Mouse (Mus musculus) layer of hippocampus, adult 11-12 months (tissue): ENCODE data around the gene Sh3bp5l.
"Not testable (repeated sequence)": the region's sequence is repeated elsewhere in the genome, so short reads cannot be mapped to it uniquely, and the experiment has no call there.

Experiments used
- DNase-seq: peaks from one replicate; pipeline ENCODE4 v3.0.0; 2022; ENCODE audit warnings: low spot score

Sh3bp5l gene

DNA sequence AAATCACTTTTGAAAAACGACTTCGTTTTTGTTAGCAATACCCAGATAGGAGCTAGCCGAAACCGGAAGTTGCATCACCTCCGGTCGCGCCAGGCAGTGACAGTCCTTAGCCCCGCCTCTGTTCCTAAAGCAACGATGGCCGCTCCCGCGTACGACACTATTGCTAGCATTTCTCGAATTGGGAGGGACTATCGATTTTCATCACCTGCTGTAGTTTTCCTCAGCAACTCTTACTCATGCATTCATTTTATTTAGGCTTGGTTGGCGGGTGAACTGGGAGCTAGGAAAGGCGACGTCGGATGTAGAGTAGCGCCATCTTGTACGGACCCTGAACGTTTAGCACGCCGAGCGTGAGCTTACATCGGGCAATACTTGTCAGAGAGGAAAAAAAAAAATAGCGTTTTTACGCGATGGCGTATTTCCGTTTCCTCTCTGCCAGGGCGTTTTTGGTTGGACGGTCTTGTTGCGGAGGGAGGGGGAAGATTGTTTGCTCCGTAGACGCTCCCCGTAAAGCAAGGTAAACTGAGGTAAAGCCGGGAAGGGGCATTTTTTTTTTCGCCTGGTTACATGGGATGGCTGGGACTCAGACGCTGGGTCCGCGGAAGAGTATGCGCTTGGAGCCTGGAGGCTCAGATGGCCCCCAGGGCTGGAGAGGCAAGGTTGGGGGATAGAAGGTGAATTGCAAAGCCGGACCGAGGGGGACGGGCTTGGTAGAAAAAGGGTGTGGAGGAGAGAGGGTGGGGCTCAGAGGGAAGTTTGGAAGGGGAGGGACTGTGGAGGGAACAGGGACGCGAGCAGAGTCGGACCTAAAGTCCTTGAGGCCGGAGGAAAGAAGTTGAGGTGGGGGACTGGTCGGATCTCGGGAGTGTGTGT is at the start of gene Sh3bp5l, which contains the start of gene Zfp672:
Sh3bp5l (plus strand) TSS at position 449 of the 873 bp plus-strand sequence.
Zfp672 (minus strand) TSS at position 64 of the 873 bp plus-strand sequence.
- peak; percentile 92 for DNase-seq

DNA sequence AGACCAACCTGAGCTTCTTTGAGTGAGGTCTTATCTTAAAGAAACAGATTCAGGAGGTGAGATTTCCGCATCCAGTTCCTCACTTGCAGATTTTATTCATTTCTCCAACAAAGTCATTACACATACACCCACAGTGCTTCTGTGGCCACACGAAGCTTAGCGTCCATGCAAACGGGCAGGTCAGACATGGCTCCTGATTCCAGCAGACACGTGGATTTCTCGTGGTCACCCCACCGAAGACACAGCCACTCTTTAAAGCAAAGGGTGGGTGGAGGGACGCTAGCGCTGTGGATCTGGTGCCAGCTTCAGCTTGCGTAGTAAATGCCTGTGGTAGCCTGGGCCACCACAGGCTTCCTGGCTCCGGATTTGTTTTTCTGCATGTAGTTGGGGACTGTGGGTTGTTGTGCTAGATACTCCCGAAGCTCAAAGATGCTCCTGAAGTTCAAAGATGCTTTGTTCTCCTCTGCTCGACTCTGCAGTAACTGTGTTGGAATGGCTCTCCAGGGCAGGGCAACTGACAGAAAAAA is 48.5 kb upstream of the Sh3bp5l start:
- DNase-seq = no peak

DNA sequence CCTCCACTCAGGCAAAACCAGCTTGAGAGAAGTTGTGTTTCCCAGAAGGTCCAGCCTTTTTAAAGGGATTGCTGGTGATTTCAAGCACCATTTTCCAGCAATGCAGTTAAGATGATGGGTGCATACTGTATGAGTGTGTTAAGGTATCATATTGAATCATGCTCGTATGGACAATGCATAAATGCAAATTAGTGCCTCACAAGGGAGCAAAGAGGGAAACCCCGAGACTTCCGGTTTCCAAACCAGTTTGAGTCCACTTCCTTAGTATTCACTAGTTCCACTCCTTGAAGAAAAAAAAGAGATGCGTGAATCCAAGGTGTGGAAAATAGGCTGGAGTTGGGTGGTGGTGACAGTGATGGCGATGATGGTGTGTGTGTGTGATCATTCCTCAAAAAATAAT is 48.0 kb upstream of the Sh3bp5l start:
- DNase-seq = no peak

DNA sequence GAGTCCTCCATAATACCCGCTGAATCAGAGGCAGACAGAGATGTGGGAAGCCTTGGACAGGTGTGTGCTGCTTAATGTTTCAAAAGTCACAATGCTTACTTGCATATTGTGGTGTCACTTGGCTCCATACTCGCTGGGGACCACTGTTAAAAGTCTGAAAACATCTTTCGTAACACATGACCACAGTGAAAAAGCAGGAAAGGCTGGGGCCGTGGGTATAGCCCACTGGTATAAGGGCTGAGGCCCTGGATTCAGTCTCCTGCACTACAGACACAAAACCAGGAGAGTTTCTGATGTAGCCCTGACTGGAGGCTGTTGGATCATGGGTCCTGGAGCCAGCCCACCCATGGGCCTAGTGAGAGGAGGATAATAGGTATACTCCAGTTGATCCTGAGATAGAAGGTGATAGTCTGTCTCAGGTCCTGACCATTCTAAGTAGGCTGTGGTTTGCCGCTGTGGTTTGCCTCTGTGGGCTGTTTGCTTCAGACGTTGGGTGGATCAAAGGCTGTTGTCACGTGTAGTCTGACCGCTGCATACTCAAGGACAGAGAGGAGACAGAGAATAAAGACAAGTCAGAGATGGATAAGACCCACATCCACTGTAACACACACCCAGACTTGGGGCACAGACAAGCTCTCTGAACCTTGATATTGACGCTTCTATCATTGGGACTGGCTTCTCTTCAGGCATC is 40.4 kb upstream of the Sh3bp5l start:
- no peak for DNase-seq

DNA sequence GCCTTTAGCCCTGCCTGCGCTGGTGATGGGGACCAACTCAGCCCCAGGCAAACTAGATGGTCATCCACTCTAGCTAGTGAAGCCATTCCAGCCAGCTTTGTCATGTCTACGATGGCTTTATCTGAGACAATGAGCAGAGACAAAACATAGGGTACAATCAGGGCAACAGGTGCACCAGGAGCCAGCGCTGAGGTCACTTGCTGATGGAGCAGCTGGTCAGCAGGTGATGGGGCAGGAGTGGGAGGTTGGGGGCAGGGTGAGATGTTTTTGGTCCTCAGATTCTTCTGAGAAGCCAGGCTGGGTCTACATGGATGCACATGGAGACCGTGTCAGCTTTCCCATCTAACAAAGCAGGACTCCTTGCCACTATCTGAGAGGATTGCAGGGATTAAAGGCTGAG is 39.7 kb upstream of the Sh3bp5l start:
- no peak for DNase-seq

DNA sequence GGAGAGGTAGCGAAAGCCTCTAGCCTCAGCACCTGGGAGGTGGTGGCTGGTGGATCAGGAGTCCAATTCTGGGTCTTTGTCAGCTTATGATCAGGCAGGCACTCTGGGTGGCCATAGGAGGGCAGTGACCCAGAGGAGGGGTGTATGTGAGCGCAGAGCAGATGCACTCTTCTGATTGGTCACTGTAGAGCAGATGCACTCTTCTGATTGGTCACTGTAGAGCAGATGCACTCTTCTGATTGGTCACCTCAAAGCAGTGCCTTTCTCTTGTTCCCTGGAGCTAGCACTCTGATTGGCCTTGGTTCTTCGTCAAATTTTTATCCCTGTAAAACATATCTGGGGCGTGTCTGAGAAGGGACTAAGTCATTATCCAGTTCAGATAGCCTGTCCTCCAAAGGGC is 37.7 kb upstream of the Sh3bp5l start:
- DNase-seq = no peak

DNA sequence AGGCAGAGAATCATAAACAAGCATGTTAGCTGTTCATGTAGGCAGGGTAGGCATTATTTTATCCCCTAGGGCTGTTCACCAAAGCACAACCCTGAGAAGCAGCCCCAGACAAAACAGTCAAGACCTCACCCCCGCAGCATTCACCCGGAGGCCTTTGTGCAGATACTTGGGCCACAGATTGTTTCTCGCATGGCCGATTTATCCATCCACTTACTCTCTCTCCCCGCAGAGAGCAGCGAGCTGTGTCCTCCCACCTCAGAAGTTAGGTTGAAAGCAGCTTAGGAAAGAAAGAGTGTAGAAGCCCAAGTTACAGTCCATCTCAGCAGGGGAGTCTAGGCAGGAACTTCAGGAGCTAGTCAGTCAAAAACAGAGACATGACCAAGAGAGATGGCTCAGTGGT is 33.1 kb upstream of the Sh3bp5l start:
- DNase-seq = no peak

DNA sequence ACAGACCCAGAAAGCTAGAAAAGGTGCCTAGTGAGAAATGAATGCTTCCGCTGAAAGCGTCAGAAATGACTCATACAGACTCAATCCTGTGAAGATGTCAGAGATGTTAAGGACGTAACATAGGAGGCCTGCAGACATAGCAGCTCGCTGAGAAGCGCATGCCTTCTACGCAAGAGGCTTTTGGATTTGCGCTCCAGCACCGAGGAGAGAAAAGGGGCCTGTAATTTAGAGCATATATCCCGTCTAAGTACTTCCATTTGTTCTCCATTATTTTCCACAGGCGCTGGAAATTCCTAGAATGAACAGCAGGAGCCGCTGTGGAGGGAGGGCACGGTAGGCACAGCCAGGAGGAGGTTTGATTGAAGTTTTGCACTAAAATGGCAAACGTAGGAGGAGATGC is 29.5 kb upstream of the Sh3bp5l start:
- peak; percentile 75 for DNase-seq

DNA sequence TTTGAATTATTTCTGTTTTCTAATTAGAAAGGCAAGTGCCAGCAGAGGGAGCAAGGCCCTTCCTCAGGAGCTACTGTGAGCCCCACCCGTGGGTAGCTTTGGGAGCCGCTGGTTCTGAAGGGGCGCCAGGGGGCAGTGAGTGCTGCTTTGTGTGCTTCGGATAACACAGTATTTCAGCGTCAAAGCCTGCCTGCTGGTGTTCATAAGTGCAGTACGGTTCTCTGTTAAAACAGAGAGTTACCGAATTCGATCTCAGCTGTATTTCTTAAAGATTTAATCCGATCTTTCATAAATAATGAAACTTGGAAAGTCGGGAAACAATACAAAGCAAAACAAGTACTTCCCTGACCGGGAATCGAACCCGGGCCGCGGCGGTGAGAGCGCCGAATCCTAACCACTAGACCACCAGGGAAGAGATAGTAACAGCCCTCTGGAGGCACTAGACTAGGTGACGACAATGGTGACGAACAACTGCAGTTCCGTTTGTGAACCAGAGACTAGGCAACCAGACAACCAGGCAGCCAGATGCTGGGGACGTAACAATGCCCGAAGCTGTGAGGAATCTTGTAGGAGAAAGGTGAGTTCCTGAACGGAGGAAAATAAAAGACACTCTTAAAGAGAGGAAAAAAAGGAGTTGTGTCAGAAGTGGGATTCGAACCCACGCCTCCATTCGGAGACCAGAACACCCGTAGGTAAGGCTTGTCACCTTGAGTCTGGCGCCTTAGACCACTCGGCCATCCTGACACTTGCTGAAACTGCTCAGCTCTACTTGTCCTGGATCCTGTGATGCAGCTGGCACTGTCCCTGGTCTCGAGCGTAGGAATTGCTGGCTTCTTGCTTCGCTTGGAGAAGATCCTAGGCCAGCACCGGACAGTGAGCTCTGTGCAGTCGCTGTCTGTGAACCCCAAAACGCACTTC is 28.4 kb upstream of the Sh3bp5l start:
- DNase-seq = peak; percentile 97

DNA sequence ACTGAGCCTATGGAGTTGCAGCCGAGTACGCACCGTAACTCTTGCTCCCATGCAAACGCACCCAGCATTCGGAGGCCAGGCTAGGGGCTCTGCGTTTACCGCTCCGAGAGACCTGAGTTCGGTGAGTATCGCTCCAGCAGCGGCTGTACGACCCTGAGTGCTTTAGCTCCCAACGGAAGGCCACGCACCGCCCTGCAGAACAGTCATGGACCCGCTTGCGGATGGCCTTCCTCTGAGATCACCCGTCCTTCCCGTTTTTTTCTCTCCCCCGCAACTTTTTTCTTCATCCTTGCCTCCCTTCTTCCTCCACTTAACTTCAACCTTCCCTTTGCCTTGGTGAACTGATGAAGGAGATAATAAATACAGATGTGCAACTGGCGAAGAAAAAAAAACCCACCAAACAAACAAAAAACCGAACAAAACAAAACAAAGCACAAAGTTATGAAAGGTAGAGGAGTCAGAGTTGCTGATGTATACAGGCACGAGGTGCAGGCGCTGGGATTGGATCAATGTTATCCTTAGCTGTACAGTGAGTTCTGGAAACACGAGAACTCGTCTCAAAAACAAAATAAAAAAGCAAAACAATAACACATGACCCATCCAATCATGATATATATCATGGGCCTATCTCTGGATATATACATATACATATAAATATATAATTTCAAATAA is 27.6 kb upstream of the Sh3bp5l start:
- DNase-seq = no peak

DNA sequence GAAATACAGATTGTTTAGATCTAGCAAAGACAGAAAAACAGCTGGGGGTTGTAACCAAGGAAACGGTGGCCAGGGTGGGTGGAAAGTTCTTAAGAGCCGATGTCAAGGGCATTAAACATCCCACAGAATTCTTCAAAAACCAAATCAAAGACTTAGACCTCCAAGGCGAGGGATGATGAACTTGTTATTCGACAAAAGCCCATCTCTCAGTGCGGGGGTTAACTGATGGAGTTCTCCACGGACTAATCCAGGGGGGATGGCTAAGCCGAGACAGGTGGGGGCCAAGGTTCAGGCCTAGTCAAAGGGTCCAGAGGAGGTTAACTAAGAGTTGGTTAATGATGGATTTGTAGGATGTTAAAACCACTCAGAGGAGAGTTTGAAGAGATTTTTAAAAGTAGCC is 26.9 kb upstream of the Sh3bp5l start:
- no peak for DNase-seq

DNA sequence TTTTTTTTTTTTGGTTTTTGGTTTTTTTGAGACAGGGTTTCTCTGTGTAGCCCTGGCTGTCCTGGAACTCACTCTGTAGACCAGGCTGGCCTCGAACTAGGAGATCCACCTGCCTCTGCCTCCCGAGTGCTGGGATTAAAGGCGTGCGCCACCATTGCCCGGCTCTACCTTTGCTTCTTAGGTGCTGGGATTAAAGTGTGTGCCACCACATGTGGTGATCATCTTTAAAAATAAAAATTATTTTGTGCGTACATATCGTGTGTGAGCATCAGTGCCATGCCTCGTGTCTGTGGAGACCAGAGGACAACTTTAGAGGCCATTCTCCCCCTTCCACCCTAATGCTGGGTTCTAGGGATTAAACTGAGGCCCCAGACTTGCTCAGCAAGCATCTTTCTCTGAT is 25.2 kb upstream of the Sh3bp5l start:
- not testable (repeated sequence) for DNase-seq

DNA sequence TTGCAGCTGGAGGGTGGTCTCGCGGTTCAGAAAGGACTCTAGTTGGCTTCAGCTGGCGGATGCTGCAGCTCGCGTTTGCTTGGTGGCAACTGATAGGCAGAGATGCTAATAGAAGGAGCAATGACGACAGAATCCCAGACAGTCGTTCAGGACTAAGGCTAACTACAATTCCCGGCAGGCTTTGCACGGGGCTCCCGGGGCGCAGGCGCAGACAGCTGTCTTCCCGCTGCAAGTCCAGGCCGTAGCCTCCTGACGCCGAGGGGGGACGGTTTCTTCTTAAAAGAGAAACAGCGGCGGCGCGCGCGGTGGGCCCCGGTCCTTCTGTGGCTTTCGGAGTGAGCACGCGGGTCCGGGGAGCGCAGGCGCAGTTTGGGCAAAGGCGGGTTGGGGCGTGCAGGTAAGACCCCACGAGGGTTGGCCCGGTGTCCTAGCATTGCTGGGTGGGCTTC is 23.6 kb upstream of the Sh3bp5l start, which contains the start of gene Zfp692:
Zfp692 (plus strand) TSS at position 210 of the 449 bp plus-strand sequence.
- peak; percentile 96 for DNase-seq

DNA sequence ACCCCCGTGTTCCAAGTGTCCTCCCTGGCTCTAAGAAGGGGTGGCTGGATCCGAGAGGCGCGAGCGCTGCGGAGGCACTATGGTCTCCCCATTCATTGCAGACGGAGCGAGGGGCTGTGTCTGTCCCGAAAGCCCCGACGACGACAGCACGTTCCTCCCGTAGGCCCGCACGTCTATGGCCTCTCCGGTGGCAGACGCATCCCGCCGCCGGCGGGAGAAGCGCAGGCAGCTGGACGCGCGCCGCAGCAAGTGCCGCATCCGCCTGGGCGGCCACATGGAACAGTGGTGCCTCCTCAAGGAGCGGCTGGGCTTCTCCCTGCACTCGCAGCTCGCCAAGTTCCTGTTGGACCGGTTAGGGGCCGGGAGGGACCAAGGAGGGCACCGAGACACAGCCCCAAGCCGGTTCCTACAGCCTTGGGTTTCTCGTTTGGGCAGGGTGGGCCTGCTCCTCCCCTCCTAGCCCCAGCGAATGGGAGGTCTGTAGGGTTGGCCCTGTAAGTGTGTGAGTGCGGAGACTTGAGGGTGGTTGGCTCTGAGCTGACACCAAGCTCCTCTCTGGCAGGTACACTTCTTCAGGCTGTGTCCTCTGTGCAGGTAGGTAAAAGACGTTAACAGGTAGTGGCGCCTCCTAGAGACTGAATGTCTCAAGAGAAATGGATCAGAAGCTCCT is 23.0 kb upstream of the Sh3bp5l start:
- DNase-seq = no peak

DNA sequence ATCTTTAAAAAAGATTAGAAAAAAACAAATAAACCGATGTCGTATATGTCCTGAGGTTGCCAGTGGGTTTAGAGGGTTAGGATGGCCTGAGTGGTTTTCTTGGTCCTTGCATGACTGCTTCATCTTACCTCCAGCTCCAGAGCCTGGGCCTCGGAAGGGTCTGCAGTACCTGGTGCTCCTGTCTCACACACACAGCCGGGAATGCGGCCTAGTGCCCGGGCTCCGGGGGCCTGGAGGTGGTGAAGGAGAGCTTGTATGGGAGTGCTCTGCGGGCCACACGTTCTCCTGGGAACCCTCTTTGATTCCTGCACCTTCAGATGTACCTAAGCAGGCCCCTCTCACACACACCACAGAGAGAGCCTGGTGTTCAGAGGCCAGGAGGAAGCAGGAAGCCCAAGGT is 21.9 kb upstream of the Sh3bp5l start:
- no peak for DNase-seq

DNA sequence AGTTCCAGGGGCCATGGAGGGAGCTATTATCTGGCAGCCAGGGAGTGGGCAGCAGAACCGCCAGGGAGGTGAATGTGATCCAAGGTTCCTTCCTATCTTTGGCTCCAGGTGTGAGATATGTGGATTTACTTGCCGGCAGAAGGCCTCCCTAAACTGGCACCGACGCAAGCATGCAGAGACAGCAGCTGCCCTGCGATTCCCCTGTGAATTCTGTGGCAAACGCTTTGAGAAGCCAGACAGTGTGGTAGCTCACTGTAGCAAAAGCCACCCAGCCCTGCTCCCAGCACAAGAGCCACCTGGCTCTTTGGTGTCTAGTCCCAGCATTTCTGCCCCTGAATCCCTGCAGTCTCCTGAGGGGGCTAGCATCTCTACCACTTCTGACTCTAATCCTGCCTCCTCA is 16.5 kb upstream of the Sh3bp5l start:
- no peak for DNase-seq

DNA sequence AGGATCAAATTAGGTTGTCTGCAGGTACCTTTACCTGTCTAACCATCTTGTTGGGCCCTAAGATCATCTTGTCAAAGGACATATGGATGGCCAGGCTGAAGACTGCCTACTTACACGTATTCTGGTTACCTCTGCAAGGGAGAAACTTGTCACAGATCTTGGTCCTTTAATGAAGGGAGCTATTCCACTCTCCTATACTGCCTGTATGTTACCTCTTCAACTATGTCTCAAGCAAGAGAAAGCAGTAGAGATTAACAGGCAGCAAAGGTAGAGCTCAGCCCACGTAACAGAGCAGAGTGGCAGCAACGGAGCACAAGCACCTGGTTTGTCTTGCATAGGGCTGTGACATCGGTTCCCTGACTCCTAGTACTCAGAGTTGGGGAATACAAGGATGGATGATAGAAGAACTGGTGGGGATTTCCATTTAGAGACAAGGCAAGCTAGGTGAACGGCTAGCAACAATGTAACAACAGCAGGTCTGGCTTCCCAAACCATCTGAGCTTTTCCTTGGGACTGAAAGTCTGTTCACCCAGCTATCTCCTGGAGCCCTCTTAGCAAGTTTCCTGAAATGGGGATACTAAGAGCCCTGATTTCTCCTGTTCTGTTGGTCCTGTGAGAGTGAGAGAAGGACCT is 14.9 kb upstream of the Sh3bp5l start:
- DNase-seq = no peak

DNA sequence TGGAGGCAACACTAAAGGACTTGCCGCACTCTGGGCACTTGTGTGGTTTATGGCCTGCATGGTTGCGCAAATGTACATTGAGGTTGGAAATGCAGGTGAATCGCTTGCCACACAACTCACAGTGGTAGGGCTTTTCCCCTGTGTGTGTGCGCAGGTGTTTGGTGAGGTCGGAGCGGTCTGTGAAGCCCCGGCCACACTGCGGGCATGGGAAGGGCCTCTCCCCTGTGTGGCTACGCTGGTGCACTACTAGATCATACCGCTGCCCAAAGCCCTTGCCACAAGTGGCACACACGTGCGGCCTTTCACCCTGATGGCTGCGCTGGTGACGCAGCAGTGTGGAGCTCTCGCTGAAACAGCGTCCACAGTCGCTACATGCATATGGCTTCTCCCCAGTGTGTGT is 14.2 kb upstream of the Sh3bp5l start:
- DNase-seq = no peak

DNA sequence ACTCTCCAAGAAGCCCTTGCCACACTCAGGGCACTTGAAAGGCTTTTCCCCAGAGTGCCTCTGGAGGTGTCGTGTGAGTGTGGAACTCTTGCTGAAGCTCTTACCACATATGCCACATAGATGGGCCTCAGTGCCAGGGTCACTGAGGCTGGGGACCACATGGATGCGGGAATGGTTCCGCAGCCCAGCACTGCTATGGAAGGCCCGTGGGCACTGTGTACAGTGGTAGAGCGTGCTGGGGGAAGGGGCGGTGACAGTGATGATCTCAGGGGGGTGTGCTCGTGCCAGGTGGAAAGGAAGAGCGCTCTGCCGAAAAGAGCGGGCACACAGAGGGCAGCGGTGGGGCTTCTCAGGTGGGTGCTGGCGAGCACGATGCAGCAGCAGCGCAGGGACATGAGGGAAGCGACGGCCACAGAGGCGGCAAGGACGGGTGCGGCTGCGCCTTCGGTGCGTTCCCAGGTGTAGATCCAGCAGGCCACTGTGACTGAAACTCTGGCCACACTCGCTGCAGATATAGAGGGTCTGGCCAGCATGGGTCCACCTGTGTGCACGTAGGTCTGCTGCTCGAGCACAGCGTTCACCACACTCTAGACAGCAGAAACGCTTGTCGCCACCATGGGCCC is 13.6 kb upstream of the Sh3bp5l start:
- DNase-seq = no peak
